Mouse (Mus musculus) skeletal muscle tissue, adult 2 months (tissue): Measurements from ENCODE around the gene Tra2a.
A peak's percentile ranks its signal among the peaks of the same experiment; 100 is the strongest.
"Not testable (repeated sequence)": the region's sequence is repeated elsewhere in the genome, so short reads cannot be mapped to it uniquely, and the experiment has no call there.

ENCODE experiments used
- DNase-seq: peaks from one replicate; pipeline ENCODE4 v3.0.0-alpha.2; 2012; ENCODE audit warnings: low read depth, low spot score

Gene Tra2a

GRCm38 (mm10) chr6:49263847-49264243, at the start of gene Tra2a:
Tra2a (minus strand) TSS chr6:49264033.
- peak; percentile 93 for DNase-seq

- DNase-seq, result no peak
Observed at GRCm38 (mm10) chr6:49298286-49298685, 34.5 kb upstream of the Tra2a start.

GRCm38 (mm10) chr6:49282122-49282521, 18.3 kb upstream of the Tra2a start:
- DNase-seq, result peak; percentile 83

- DNase-seq, result peak; percentile 13
Observed at GRCm38 (mm10) chr6:49280942-49281341, 17.1 kb upstream of the Tra2a start.

GRCm38 (mm10) chr6:49275296-49275695, 11.5 kb upstream of the Tra2a start:
- no peak for DNase-seq

- DNase-seq, result no peak
Observed at GRCm38 (mm10) chr6:49274416-49275091, 10.7 kb upstream of the Tra2a start.

- no peak for DNase-seq
Observed at GRCm38 (mm10) chr6:49273934-49274333, 10.1 kb upstream of the Tra2a start.

- DNase-seq, result no peak
Observed at GRCm38 (mm10) chr6:49272863-49273262, 9.0 kb upstream of the Tra2a start.

GRCm38 (mm10) chr6:49271815-49272214, 8.0 kb upstream of the Tra2a start:
- no peak for DNase-seq

- no peak for DNase-seq
Observed at GRCm38 (mm10) chr6:49269923-49270322, 6.1 kb upstream of the Tra2a start.

GRCm38 (mm10) chr6:49269200-49269599, 5.4 kb upstream of the Tra2a start:
- DNase-seq, result peak; percentile 51

- no peak for DNase-seq
Observed at GRCm38 (mm10) chr6:49267686-49268085, 3.9 kb upstream of the Tra2a start.

GRCm38 (mm10) chr6:49265207-49265606, 1.4 kb upstream of the Tra2a start:
- not testable (repeated sequence) for DNase-seq

GRCm38 (mm10) chr6:49264446-49264845, 613 bp upstream of the Tra2a start:
- DNase-seq, result not testable (repeated sequence)

GRCm38 (mm10) chr6:49263081-49263846, 569 bp downstream of the Tra2a start:
- DNase-seq, result peak; percentile 13

- no peak for DNase-seq
Observed at GRCm38 (mm10) chr6:49262421-49262820, 1.4 kb downstream of the Tra2a start.

GRCm38 (mm10) chr6:49259711-49260110, 4.1 kb downstream of the Tra2a start:
- no peak for DNase-seq

- no peak for DNase-seq
Observed at GRCm38 (mm10) chr6:49257880-49258279, 6.0 kb downstream of the Tra2a start.

GRCm38 (mm10) chr6:49252207-49252606, 11.6 kb downstream of the Tra2a start:
- DNase-seq, result no peak

GRCm38 (mm10) chr6:49251199-49251598, 12.6 kb downstream of the Tra2a start:
- DNase-seq, result no peak

- DNase-seq, result no peak
Observed at GRCm38 (mm10) chr6:49247246-49247645, 16.6 kb downstream of the Tra2a start.

GRCm38 (mm10) chr6:49242331-49242730, 21.5 kb downstream of the Tra2a start:
- no peak for DNase-seq

GRCm38 (mm10) chr6:49241562-49241961, 22.3 kb downstream of the Tra2a start:
- no peak for DNase-seq
